ENCODE assay signal across 27 mouse cellular contexts in genomic region chr4:96878016-96878415, GRCm38 (mm10).
"Had no signal": no experiment of that assay in that cellular context is flagged by ENCODE, and none has a peak within 500 bp of the region (broad histone marks: within the 10 kb centered on the region; RNA-seq: fewer than 3 reads in every experiment).

No protein-coding gene starts in this region.

- H3K27ac ChIP-seq: heart, adult 2 months; heart, embryonic 13.5 days; heart, embryonic 15.5 days; hindbrain, embryonic 13.5 days; hindbrain, embryonic 15.5 days; hindbrain, postnatal 0 days; kidney, embryonic 15.5 days; kidney, postnatal 0 days; limb, embryonic 12.5 days; limb, embryonic 15.5 days; liver, embryonic 12.5 days; liver, embryonic 14.5 days had no signal

- H3K4me2 ChIP-seq: heart, embryonic 11.5 days; heart, embryonic 13.5 days; heart, embryonic 15.5 days; hindbrain, embryonic 13.5 days; hindbrain, embryonic 15.5 days; kidney, embryonic 15.5 days; limb, embryonic 12.5 days; limb, embryonic 15.5 days; liver, embryonic 12.5 days had no signal

- H3K9ac ChIP-seq: heart, embryonic 13.5 days; heart, embryonic 15.5 days; hindbrain, embryonic 13.5 days; hindbrain, embryonic 15.5 days; kidney, embryonic 15.5 days; limb, embryonic 12.5 days; limb, embryonic 15.5 days; liver, embryonic 12.5 days; liver, embryonic 14.5 days had no signal

- H3K4me3 ChIP-seq: heart, adult 2 months; heart, embryonic 13.5 days; heart, embryonic 15.5 days; hindbrain, embryonic 13.5 days; hindbrain, embryonic 15.5 days; kidney, embryonic 15.5 days; limb, embryonic 12.5 days; limb, embryonic 15.5 days; liver, embryonic 12.5 days had no signal

- DNase-seq: gastrocnemius, postnatal 14 days; gastrocnemius, postnatal 36 days; heart, adult 11 months; heart, adult 2 months; heart, postnatal 14 days; heart, postnatal 36 days; kidney, adult 11 months; kidney, adult 2 months; kidney, adult 9 months; kidney, postnatal 14 days; kidney, postnatal 36 days; layer of hippocampus, adult 9-11 months; layer of hippocampus, postnatal 36 days; left cerebral cortex, postnatal 4 days had no signal

- H3K9me3 ChIP-seq: heart, embryonic 13.5 days; heart, embryonic 15.5 days; hindbrain, embryonic 13.5 days; hindbrain, embryonic 15.5 days; kidney, embryonic 15.5 days; limb, embryonic 12.5 days; limb, embryonic 15.5 days had no signal

- ATAC-seq: hindbrain, postnatal 0 days; intestine, embryonic 16.5 days; liver, embryonic 12.5 days had no signal

- H3K4me1 ChIP-seq: heart, embryonic 13.5 days; heart, embryonic 15.5 days; hindbrain, embryonic 13.5 days; hindbrain, embryonic 15.5 days; kidney, embryonic 15.5 days; limb, embryonic 12.5 days; limb, embryonic 15.5 days; liver, embryonic 12.5 days had no signal

- H3K27me3 ChIP-seq: heart, embryonic 13.5 days; heart, embryonic 15.5 days; hindbrain, embryonic 13.5 days; hindbrain, embryonic 15.5 days; kidney, embryonic 15.5 days; limb, embryonic 12.5 days; limb, embryonic 15.5 days; liver, embryonic 12.5 days had no signal

- H3K36me3 ChIP-seq: heart, embryonic 13.5 days; heart, embryonic 15.5 days; hindbrain, embryonic 13.5 days; hindbrain, embryonic 15.5 days; kidney, embryonic 15.5 days; limb, embryonic 12.5 days; limb, embryonic 15.5 days; liver, embryonic 12.5 days had no signal
